Mouse (Mus musculus): ENCODE data around the gene Baiap3.
"Not testable (repeated sequence)": the region's sequence is repeated elsewhere in the genome, so short reads cannot be mapped to it uniquely, and the experiment has no call there.

Gene Baiap3

DNA sequence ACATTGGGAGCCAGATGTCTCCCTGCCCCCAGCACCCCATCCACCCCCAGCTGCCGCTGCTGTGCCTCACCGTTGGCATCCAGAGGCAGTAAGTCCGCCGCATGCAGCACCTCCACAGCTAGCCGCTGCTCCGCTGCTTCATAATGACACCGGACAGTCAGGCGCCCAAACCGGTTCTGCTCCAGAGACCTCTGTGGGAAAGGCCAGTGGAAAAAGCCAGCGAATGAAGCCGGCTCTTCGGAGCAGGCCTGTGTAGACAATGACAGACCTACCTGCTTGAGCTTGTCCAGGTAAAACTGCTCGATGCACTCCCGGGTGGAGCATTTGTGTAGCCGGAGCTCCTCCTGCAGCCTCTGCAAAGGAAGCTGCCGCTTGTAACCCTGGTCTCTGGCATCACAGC, 11.9 kb downstream of the Baiap3 start:
- DNase-seq: no peak

DNA sequence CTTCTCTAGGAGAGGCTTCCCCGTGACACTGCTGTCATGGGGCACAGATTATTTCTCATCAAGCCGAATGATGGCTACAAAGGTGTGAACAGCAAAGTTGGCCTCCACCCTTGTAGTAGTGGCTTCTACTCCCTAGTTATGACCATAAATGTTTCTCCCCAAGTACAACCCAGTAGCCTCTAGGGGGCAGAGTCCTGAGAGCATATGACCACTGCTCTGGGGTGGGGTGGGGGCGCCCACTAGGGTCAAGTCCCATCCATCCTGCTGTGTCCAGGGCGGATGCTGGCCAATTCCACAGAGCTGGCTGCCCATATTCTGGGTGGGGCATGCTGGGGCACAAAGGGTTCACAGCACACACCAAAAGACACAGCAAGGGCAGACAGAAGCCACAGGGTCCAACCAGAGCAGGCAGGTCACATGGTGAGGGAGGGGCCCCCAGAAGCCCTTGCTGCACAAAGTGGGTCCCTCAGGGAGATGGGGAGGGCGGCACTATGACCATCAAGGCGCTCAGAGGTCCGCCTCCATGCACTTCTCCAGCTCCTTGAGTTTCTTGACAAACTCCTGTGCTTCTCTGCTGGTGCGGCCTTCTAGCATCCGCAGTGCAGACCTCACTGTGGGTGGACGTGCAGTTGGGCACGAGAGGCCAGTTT, 12.9 kb downstream of the Baiap3 start:
- no peak for DNase-seq

DNA sequence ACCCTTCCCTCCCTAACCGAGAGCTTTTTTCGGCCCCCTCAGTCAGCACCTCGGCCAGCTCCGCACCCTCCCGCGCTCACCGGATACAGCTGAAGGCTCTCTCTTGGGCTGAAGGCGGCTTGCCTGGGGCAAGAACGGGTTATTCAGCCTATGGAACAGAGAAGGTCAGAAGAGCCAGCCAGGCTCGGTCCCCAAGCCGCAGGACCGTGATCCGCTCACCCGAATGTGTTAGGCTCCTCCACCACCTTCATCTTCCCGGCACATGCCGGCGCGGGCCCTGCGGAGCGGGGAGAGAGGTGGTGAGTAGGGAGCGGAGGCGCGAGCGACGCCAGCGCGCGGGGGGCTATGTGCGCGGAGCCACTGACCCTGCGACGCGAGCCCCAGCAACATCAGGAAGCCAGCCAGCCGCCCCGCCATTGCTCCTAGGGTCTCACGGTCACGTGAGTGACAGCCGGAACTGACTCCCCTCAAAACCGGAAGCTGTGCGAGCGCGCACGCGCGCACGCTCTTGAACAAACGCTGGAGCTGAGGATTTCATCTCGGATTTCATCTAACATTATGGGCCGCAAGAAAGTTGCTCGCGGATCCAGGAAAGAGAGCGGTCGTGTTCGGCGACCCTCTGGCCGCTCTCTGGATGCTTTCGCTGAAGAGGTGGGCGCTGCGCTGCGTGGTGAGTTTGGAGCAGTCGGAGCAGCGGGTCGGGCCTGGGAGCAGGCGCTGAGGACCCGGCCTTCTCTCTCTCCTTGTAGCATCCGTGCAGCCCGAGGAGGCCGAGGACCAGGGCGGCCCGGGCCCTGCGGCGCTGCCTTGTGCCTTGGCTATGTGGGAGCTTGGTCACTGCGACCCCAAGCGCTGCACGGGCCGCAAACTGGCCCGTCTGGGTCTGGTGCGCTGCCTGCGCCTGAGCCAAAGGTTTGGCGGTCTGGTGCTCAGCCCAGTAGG, 16.2 kb downstream of the Baiap3 start, which contains the start of the genes Gnptg and Tsr3:
Gene Gnptg (minus strand): TSS at position 430 of the 942 bp plus-strand sequence.
Gene Tsr3 (plus strand): TSS at position 476 of the 942 bp plus-strand sequence.
- DNase-seq: peak; percentile 74

DNA sequence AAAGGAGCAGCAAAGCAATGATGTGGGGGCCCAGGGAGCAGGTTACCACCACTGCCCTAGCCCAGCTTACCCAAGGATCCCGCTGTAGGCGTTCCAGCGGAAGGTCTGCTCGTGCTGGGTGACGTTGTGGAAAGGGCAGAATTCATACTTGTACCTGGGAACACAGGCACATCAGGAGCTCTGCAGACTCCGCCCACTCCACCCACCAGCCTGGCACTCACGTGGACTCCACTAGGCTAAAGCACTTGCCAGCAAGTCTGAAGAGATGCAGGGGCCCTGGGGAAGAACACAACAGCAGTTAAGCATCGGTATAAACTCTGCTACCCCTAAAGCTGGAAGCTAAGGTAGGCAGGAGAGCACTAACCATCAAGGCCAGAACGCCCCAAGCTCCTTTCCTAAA, 20.5 kb downstream of the Baiap3 start:
- no peak for DNase-seq

DNA sequence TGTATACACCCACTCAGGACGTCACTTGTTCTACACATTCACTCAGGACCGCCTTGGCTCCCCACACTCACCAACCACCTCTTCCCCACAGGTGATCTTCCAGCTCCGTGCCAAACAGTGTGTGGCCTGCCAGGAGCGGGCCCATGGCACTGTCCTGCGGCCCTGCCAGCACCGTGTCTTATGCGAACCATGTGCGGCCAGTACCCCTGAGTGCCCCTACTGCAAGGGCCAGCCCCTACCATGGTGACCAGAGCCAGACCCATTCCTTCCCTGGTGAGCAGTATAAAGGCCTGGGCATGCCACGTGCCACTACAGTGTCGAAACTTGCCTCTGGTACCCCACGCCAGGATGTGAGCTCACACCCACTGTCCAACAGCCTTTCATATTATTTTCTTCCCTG, 24.5 kb downstream of the Baiap3 start:
- not testable (repeated sequence) for DNase-seq

DNA sequence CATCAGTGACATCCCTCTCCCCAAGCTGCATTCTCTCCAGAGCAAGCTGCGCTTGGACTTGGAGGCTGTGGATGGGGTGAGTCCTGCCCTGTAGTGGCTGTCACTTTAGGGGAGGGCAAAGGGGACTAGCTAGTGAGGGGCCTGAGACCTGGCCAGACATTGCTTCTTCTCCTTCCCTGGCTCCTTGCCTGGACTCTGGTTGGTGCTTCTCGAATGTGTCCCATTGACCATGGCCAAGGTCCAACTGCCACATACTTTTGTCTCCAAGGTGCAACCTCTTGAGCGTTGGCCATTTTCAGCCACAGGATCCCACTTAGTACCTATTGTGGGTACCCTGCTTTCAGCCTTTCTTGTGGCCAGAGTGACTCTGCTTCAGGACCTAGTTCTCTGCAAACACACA, 25.5 kb downstream of the Baiap3 start:
- DNase-seq: no peak

DNA sequence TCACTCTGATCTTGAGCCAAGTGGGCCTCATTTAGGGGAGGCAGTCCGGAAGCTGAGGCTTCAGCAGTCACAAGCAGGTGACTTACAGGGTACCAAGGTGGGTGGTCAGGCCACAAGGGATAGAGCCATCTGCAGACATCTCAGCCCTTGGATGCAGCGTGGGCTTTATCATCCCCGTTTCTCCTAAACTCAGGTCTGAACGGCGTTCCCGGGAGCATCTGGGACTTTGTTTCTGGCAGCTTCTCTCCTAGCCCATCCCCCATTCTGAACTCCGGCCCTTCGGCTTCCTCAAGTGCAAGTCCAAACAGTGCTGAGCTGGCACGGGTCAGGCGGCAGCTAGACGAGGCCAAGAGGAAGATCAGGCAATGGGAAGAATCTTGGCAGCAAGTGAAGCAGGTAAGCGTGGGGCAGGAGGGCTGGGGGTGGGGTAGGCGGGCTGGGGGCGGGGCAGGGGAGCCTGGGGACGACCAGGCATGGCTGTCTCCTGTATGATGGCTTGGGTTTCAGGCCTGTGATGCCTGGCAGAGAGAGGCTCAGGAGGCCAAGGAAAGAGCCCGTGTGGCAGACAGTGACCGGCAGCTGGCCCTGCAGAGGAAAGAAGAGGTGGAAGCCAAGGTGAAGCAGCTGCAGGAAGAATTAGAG, 26.0 kb downstream of the Baiap3 start:
- not testable (repeated sequence) for DNase-seq

DNA sequence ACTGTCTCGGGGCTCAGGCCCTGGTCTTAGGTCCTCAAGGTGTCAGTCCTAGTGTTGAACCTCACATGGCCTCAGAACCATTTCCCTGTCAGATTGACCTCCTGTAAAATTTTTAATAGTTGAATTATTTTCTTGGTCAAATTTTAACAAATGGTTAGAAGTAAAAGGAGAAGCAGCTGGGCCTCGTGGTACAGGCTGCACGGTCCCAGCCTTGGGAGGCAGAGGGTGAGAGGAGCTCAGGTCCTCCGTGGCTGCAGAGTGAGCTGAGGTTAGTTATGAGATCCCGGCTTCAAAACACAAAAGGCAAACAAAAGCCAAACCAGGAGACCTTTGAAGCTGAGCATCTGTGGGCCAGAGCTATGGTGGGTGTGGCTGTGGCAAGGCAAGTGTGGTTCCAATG, 28.2 kb downstream of the Baiap3 start:
- no peak for DNase-seq

DNA sequence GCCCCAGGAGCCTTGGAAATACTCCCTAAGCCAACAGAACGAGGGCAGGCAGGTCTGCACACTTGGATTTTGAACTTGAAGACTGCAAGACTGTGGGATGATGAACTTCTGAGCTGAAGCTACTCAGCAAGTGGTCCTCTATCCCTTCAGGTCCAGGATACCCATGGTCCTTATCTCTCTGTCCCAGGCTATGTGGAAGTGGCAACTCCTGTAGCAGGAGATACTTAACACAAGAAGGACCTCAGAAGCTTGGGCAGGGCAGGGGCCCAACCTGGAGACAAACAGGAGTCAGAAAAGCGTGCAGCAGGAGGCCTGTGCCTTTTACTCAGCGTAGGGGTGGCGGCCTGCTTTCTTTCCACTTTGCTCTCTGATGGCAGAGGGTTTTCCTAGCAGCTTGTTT, 30.5 kb downstream of the Baiap3 start:
- DNase-seq: no peak

DNA sequence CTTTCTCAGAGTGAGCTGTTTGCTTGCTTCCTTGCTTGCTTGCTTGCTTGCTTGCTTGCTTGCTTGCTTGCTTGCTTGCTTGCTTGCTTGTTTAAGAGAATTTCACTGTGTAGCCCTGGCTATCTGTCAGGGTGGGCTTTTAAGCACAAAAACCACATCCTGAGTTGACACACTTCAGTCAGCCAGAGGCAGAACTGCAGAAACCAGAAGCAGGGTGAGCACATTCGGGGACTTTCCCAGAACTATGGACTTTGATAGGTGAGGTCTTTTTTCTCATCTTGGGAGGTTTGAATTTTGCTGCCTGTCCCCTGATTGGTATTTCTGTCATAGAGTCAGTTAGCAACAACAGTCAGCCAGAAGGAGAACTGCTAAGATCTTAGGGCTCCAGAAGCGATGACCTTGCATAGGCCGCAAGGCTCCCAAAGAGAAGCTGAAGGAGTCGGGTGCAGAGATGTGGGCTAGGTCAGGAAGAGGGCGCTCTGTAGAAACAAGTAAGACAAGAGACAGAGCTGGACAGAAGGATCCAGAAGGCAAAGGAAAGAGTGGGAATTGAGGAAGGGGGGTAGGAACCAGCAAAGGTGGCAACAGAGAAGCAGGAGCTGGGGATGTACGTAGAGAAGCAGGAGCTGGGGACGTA, 31.5 kb downstream of the Baiap3 start:
- no peak for DNase-seq

DNA sequence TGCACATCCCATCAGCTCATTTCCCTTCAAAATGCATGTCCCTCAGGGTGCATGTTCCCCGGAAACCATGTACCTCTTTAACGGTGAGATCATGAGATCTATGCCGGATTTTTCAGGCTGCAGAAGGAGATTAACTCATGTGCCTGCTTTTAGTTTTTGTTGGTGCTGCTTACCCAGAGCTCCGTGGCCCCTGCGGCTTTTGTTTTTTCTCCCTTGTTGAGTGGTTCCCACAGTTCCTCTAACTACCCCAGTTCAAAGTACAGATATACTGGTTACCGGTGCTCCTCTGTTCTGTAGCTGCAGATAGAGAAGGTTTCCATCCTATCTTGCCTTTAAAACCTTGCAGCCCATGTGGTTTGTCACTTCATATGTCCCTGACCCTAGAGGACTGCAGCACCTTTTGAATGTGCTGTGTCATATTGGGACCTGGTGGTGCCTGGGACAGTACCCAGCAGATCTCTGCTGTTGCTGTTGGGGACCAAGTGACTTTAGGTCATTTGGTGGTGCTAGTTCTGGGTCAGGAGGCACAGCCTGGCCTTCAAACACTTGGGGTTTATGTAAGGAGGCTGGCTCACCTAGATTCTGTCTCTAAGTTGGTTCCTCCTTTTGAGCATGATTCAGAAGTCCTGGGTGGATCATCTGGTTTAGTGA, 33.1 kb downstream of the Baiap3 start:
- no peak for DNase-seq

DNA sequence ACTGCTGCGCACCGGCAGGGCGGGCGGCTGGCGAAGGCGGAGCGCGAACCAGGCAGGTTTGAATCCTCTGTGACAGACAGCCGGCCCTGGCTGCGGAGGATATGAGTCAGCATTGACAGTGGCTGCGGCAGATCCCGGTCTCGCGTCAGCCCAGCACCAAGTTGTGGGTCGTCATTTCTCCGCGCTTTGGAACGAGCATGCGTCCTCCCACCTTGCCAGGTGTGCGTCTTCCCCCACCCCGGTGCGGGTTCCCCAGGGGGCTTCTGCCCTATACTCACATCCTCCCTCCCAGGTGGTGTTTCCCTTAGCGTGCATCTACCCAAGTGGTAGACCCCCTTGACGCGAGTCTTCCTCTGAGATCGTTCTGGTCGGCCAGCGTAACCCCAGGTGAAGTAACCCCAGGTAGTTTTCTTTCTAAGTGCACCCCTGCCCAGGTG, 33.6 kb downstream of the Baiap3 start:
- DNase-seq: peak; percentile 61

DNA sequence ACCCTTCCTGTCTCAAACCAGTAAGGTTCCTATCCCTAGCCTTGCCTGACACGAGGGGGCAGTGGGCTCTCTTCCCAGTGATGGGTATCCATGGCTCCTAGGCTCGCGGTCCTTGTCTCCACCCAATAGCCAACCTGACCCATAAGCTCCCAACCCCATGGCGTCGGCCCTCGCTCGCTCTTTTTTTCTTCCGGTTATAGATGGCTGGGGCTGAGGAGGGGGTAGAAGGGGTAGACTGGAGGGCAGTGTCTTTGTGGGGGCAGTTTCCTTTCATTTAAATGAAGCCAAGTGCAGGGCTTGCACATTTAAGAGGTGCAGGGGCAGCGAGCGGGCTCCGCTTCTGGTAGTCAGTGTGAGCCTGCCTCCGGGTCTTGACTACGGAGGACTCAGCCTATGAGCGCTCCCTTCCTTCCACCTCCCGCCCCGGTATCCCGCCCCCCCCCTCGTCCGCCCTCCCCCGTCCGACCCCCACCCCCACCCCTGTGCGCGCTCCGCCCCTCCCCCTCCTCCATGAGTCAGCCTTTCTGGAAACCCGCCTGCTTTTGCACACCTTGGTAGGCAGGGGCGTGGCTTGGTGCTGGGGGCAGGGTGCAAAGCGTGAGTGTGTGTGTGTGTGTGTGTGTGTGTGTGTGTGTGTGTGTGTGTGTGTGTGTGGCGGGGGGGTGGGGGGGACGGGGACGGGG, 34.2 kb downstream of the Baiap3 start:
- peak; percentile 73 for DNase-seq

DNA sequence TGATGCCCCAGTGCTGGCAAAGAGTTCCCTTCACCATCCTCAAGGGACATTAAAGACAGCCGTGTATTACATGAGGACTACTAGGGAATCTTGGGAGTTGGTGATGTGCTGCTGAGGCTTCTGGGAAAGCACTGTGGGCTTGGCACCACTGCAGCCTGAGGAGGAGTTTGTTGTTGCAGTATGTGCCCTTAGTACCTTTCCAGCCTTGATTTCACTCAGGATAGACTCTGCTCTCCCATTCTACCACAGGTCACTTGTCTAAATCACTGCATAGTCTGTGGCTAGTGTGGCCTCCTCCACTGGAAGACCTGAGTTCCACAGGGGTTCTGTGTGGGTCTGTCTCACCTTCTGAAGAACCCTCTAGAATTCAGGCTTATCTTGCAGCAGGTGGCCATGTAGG, 35.4 kb downstream of the Baiap3 start:
- no peak for DNase-seq

DNA sequence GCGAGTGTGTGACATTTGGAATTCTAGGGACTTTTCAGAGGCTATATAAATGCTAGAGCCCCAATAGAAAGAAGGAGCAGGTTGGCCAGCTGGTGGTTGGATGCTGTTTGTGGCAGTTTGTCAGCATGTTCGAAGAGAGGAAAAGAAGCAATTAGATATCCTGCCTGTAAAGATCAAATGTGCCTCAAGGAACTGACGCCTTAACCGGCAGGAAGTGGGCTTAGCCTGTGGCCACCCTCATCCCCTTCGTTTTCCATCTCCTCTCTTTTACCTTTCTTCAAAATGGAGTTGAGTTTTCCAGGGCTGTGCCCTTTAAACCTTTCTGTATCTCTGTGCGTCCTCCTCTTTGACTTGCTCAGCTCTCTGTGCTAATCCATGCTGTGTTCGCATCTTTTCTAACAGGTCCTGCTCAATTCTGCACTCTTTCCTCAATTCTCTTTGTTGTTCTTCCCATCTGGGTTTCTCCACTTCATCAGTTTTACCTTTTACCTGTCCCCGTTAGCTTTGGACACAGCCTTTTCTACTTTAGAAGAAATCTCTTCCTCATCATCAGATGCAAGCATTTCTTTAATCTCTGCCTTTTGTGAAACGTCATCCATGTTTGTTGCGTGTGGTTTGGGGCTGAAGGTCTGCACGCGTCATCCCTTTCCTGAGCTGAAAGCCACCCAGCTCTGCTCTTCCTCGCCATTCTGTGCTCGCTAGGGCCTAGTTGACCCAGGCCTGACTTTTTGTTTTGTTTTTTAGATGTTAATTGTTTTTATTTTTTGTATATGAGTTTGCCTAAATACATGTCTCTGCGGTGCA, 36.5 kb downstream of the Baiap3 start:
- DNase-seq: no peak

DNA sequence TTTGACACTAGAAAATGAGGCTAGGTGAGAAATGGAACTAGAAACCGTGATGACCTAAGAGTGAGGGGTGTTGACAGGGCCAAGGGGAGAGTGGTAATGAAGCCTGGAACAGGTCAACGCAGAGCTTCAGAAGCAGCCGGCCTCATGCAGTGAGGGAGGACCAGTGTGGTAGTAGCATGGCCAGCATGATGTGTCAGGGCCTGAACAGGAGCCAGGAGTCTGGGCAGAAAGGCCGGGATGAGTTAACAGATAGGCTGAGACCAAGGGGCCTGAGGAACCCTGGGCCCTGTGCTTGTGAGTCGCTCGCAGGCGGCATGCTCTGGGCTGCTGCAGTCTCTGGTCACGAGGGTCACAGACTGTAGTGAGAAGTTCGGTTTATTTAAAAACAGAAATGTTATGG, 37.2 kb downstream of the Baiap3 start:
- no peak for DNase-seq

DNA sequence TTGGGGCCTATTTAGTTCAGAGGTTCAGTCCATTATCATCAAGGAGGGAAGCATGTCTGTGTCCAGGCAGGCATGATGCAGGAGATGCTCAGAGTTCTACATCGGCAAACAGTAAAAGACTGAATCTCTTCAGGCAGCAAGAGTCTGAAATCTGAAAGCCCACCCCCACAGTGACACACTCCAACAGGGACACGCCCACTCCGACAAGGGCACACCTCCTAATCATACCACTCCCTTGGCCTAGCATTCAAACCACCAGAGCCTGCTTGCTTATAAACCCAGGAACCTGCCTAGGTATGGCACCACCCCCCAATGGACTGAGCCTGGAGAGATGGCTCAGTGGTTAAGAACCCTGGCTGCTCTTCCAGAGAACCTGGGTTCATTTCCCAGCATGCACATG, 40.7 kb downstream of the Baiap3 start:
- no peak for DNase-seq

DNA sequence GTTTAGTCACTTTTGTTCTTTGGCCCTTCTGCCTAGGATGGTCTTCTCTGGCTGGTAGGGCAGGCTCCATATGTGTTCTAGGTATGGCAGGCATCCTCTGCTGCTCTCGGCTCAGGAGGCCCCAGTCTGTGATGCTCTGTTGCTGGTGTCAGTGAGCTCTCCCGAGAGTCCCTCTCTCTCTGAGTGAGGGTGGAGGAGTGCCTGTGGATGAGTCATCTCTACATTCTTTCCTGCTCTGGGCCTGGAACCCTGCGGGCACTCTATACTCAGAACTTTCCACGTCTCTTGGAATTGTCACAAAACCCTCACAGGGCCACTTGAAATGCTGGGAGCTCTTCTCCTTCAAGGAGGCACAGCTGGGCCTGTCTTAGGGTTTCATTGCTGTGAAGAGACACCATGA, 44.5 kb downstream of the Baiap3 start:
- DNase-seq: no peak

DNA sequence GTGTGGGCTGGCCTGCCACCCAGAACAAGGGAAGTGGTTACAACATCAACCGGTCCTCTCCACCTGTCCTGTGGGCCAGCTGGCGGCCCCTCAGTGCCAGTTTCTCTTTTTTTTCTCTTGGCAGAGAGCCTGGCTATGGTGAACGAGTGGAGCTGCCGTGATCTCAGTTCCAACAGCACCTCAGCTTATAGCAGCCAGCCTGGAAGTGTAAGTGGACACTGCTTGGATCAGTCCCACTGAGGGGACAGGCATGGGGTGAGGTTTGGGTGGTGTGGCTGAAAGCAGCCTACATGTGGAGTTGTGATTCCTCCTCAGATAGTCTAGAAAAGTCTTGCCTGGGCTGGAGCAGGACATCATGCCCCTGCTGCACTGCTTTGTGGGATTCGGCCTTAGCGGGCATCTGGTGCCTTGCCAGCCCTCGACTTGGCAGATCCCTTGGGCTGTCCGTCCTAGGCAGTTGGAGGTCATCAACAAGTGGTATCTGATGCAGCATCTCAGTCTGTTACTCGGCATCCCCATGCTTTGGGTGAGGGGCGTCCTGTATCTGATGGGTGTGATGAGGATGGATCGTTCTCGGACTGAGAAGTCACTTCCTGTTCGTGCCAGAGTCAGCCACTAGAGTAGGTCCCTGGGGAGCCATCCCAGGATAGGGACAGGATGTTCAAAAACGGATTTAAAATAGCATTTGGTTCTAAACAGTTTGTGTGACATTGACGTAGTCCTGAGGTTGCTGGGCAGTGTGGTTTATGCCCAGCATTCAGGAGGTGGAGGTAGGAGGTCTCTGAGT, 45.3 kb downstream of the Baiap3 start:
- DNase-seq: peak; percentile 77

DNA sequence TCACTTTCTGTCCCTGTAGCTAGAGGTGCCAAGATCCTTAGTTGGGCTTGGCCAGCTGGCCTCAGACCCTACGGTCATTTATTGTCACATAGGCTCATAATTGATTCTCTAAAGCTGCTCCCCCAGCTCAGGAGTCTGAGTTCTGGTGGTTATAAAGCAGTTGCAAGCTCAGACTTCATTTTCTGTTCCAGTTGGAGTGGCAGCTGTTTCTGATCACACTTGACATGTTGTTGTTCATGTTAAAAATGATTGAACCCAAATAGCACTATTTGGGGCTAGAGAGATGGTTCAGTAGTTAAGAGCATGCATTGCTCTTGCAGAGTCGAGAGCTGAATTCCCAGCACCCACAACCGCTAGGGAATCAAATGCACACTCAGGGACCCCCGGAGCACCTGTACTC, 46.2 kb downstream of the Baiap3 start:
- DNase-seq: no peak
